Mouse (Mus musculus) small intestine, adult 2 months (tissue): ENCODE data around the gene Glp1r.

Source experiments
- CTCF ChIP-seq: fragments of 200-500 bp; IDR thresholded peaks from 2 replicates; pipeline ENCODE4 v1.5.1; 2012; ENCODE audit warnings: low read depth, mild to moderate bottlenecking, control low read depth, inconsistent platforms, low read length, moderate library complexity, mixed read lengths; ENCODE audit not compliant: insufficient replicate concordance, insufficient read length; ENCODE audit errors: extremely low read depth
- POLR2A ChIP-seq: fragments of 200-500 bp; IDR thresholded peaks from 2 replicates; pipeline ENCODE4 v1.6.1; 2012; ENCODE audit warnings: low read depth, mild to moderate bottlenecking, control low read depth, inconsistent platforms, low read length, moderate library complexity

DNA sequence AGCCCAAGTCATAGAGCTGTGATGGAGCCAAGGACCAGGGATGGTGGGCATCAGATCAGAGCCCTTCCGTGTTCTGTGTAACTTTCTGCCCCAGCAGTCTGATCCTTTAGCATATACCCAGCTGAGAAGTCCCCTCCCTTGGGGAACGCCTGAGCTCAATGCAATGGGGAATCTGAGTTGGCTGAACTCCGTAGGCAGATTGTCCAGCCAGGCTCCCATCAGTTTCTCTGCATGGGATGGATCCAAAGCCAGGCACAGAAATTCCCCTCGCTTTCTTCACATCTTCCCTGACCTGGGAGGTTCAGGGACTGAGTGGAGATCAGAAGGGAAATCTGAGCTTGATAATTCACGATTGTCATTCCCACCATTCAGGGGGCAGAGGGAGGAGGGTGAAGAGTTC is 33.7 kb downstream of the Glp1r start:
- TF ChIP-seq POLR2A (no peak), CTCF (no peak)
